Mouse (Mus musculus) heart, embryonic 11.5 days (tissue): ENCODE results near the gene Mb21d2. TPM values are rescaled to one million over a fixed set of nuclear protein-coding genes. Genes with fewer than 3 reads are reported as not detected.

ENCODE experiments used
- ATAC-seq: fragments of 200-750 bp; cut with Nextera tagmentation; replicated peaks from 2 replicates; pipeline ENCODE4 v1.8.0; 2017; ENCODE audit warnings: moderate library complexity; ENCODE audit not compliant: insufficient number of reproducible peaks, low FRiP score, low TSS enrichment
- H3K27ac ChIP-seq: fragments of 300-500 bp; sonication (generic); 2 replicates; pipeline ENCODE4 v1.5.1; 2014; ENCODE audit warnings: mild to moderate bottlenecking, low read depth, low read length
- H3K27me3 ChIP-seq: fragments of 300-500 bp; sonication (generic); 2 replicates; pipeline ENCODE4 v1.6.1; 2014; ENCODE audit warnings: mild to moderate bottlenecking, low read length, mixed read lengths; ENCODE audit not compliant: control insufficient read depth, insufficient read depth
- H3K36me3 ChIP-seq: fragments of 300-500 bp; sonication (generic); 2 replicates; pipeline ENCODE4 v1.6.1; 2014; ENCODE audit warnings: mild to moderate bottlenecking, low read length, moderate library complexity, mixed read lengths; ENCODE audit not compliant: control insufficient read depth, insufficient read depth
- H3K4me1 ChIP-seq: fragments of 300-500 bp; sonication (generic); 2 replicates; pipeline ENCODE4 v1.6.1; 2014; ENCODE audit warnings: low read length; ENCODE audit not compliant: control insufficient read depth, insufficient read depth
- H3K4me2 ChIP-seq: fragments of 300-500 bp; sonication (generic); 2 replicates; pipeline ENCODE4 v1.6.1; 2014; ENCODE audit warnings: mild to moderate bottlenecking, moderate library complexity
- H3K4me3 ChIP-seq: fragments of 300-500 bp; sonication (generic); 2 replicates; pipeline ENCODE4 v1.5.1; 2014; ENCODE audit warnings: low read depth, low read length
- H3K9ac ChIP-seq: fragments of 300-500 bp; sonication (generic); 2 replicates; pipeline ENCODE4 v1.6.1; 2014; ENCODE audit warnings: mild to moderate bottlenecking, low read depth, low read length, moderate library complexity
- H3K9me3 ChIP-seq: fragments of 300-500 bp; sonication (generic); replicated peaks from 2 replicates; pipeline ENCODE4 v1.6.1; 2016; ENCODE audit warnings: low read length; ENCODE audit not compliant: control insufficient read depth
- WGBS: fragments of 180-500 bp; shearing (Covaris S2); extraction: QIAGEN DNeasy Blood & Tissue Kit; methylation state at CpG from one replicate; pipeline ENCODE4 v1.1.7; 2014; ENCODE audit not compliant: insufficient replicate concordance; 5-methylcytosine and 5-hydroxymethylcytosine counted together
- polyA plus RNA-seq: library from polyadenylated mRNA; unstranded; fragments of >200 nt; fragmentation: Nextera tagmentation; extraction: Ambion mirVana; gene quantifications from 2 replicates; pipeline ENCODE4 v1.2.1, GENCODE M21; 2014

Gene Mb21d2
- polyA plus RNA-seq, 1 experiment from 2014 or later: 5.8 TPM

DNA sequence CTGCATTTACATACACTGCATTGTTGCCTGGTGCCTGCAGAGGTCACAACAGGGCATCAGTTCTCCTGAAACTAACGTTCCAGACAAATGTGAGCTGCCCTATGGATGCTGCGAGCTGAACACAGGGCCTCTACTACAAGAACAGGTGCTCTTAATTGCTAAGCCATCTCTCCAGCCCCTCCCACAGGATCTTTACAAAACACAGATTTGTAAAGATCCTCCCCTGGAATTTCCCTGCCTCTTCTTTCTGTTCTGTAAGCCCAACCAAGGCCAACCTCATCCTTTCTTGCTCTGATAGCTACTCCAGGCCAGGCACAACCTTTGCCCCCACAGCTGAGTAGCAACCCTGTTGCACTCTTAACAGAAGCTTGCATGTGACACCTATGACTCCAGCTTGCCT, 1.7 kb upstream of the Mb21d2 start:
- Histone ChIP-seq H3K27me3 (no peaks in the 10 kb centered on the region), H3K9ac (no peak overlapping the region)

GRCm38 (mm10) chr16:28930426-28930825, 953 bp upstream of the Mb21d2 start:
- Histone ChIP-seq H3K9ac (peak overlapping the region; percentile 91; the same call in 1 of the 2 replicates), H3K9me3 (no peaks in the 10 kb centered on the region), H3K27me3 (no peaks in the 10 kb centered on the region), H3K36me3 (no peaks in the 10 kb centered on the region), H3K4me1 (peaks cover 11% of the 10 kb centered on the region), H3K4me3 (peak overlapping the region; percentile 91), H3K4me2 (peak overlapping the region; percentile 83), H3K27ac (no peak overlapping the region)
- ATAC-seq: no peak; the same call in 1 of the 2 replicates
- 7% methylated on average over 5 of the region's 5 CpGs for WGBS

More for the DNA sequence above, 1.7 kb upstream of the Mb21d2 start:
- Histone ChIP-seq H3K9me3 (no peaks in the 10 kb centered on the region), H3K4me1 (peaks cover 11% of the 10 kb centered on the region), H3K4me3 (no peak overlapping the region), H3K36me3 (no peaks in the 10 kb centered on the region), H3K27ac (no peak overlapping the region), H3K4me2 (no peak overlapping the region)
- ATAC-seq: no peak
- 74% methylated on average over 2 of the region's 2 CpGs for WGBS

GRCm38 (mm10) chr16:28929686-28930291, 316 bp upstream of the Mb21d2 start:
- WGBS: 1% methylated on average over 59 of the region's 66 CpGs

GRCm38 (mm10) chr16:28928466-28928814, 1.0 kb downstream of the Mb21d2 start:
- H3K9me3 ChIP-seq: no peaks in the 10 kb centered on the region
- 0 out of 2 replicates have a peak, but pooled peaks have one; percentile 28 for ATAC-seq

More at GRCm38 (mm10) chr16:28929686-28930291, 316 bp upstream of the Mb21d2 start:
- Histone ChIP-seq H3K36me3 (no peaks in the 10 kb centered on the region), H3K27me3 (no peaks in the 10 kb centered on the region), H3K4me1 (peaks cover 11% of the 10 kb centered on the region), H3K9me3 (no peaks in the 10 kb centered on the region), H3K27ac (peak overlapping the region; percentile 91), H3K9ac (peak overlapping the region; percentile 91), H3K4me3 (peak overlapping the region; percentile 91), H3K4me2 (peak overlapping the region; percentile 83)
- peak; percentile 40 for ATAC-seq

DNA sequence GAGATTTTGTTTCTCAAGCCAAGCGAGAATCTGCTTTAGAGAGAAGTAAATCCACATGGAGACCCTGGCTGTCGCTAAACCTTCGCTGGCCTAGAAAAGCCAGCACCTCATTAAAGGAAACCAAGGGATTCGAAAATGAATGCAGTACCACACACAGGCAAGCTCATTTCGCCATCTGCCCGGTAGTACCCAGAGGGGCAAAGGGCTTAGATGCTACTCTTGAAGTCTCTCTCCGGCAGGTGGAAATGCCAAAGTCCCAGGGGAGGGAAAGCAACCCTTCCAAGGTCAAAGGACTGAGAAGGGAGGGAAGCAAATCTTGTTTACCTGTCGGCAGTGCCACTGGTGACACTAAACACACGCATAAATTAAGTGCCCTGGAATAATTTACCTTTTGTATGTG, 2.1 kb downstream of the Mb21d2 start:
- no peak overlapping the region for H3K4me3 ChIP-seq
- H3K36me3 ChIP-seq: no peaks in the 10 kb centered on the region
- H3K4me1 ChIP-seq: peaks cover 11% of the 10 kb centered on the region
- H3K9me3 ChIP-seq: no peaks in the 10 kb centered on the region
- no peaks in the 10 kb centered on the region for H3K27me3 ChIP-seq
- ATAC-seq: no peak
- no peak overlapping the region for H3K9ac ChIP-seq
- H3K27ac ChIP-seq: no peak overlapping the region
- 47% methylated on average over 9 of the region's 9 CpGs for WGBS
- no peak overlapping the region for H3K4me2 ChIP-seq

More at GRCm38 (mm10) chr16:28928466-28928814, 1.0 kb downstream of the Mb21d2 start:
- Histone ChIP-seq H3K36me3 (no peaks in the 10 kb centered on the region), H3K4me2 (peak overlapping the region; percentile 83), H3K9ac (peak overlapping the region; percentile 91), H3K27me3 (no peaks in the 10 kb centered on the region), H3K27ac (peak overlapping the region; percentile 91; the same call in 1 of the 2 replicates), H3K4me1 (peaks cover 11% of the 10 kb centered on the region), H3K4me3 (peak overlapping the region; percentile 91)
- under 1% methylated on average over 10 of the region's 10 CpGs for WGBS

DNA sequence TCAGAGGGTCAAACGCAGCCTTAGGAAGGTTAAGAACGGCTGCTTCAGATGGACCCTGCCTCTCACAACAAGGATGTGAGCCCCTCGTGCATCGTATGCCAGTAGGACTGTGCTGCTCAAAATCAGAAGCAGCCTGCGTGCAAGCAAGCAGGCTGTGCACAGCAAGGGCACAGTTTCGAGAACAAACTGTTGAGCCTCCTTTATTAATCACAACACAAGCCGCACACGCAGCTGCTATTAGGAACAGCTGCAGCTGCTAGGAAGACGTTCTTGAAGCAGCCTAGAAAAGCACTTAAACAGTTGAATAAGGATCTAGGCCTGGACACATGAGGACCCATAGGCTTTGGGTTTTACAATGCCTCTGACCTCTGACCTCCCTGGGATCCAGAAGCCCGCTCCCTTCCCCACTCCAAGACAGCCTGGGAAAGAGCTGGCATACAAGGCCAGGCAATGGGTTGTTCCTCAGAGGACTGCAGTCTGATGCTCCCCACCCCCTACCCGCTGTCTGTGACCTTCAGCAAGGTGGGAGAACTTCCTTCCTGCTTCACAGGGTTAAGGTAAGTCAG, 10.1 kb downstream of the Mb21d2 start:
- WGBS: 76% methylated on average over 11 of the region's 11 CpGs
- Histone ChIP-seq H3K4me3 (no peak overlapping the region), H3K9me3 (no peaks in the 10 kb centered on the region), H3K36me3 (no peaks in the 10 kb centered on the region), H3K27me3 (no peaks in the 10 kb centered on the region), H3K4me1 (no peaks in the 10 kb centered on the region), H3K27ac (no peak overlapping the region), H3K4me2 (no peak overlapping the region), H3K9ac (no peak overlapping the region)
- ATAC-seq: no peak

- no peak overlapping the region for H3K4me2 ChIP-seq
- no peak overlapping the region for H3K27ac ChIP-seq
- no peak overlapping the region for H3K9ac ChIP-seq
- H3K4me3 ChIP-seq: no peak overlapping the region
- 80% methylated on average over 7 of the region's 7 CpGs for WGBS
- H3K9me3 ChIP-seq: no peaks in the 10 kb centered on the region
- no peaks in the 10 kb centered on the region for H3K4me1 ChIP-seq
- no peaks in the 10 kb centered on the region for H3K27me3 ChIP-seq
- H3K36me3 ChIP-seq: no peaks in the 10 kb centered on the region
- ATAC-seq: no peak
Measured at GRCm38 (mm10) chr16:28915362-28915761, 14.1 kb downstream of the Mb21d2 start.

- ATAC-seq: no peak
- Histone ChIP-seq H3K36me3 (no peaks in the 10 kb centered on the region), H3K4me1 (no peaks in the 10 kb centered on the region), H3K27me3 (no peaks in the 10 kb centered on the region), H3K9me3 (no peaks in the 10 kb centered on the region), H3K27ac (no peak overlapping the region), H3K4me3 (no peak overlapping the region), H3K9ac (no peak overlapping the region), H3K4me2 (no peak overlapping the region)
- WGBS: 62% methylated on average over 1 of the region's 1 CpGs
Measured at GRCm38 (mm10) chr16:28914709-28915108, 14.8 kb downstream of the Mb21d2 start.
